Mouse (Mus musculus) small intestine, adult 2 months (tissue): ENCODE data around the gene Chst11. TPM values are rescaled to one million over a fixed set of nuclear protein-coding genes. Genes with fewer than 3 reads are reported as not detected.

Experiments
- H3K27ac ChIP-seq: fragments of 200-500 bp; 2 replicates; pipeline ENCODE4 v1.5.1; 2012; ENCODE audit warnings: low read depth, low read length, control low read depth, inconsistent platforms; ENCODE audit not compliant: insufficient read depth
- H3K27me3 ChIP-seq: fragments of 200-500 bp; 2 replicates; pipeline ENCODE4 v1.6.1; 2012; ENCODE audit warnings: mild to moderate bottlenecking, moderate library complexity, low read length, inconsistent platforms; ENCODE audit not compliant: control insufficient read depth, insufficient read depth
- H3K36me3 ChIP-seq: fragments of 200-500 bp; 2 replicates; pipeline ENCODE4 v1.6.1; 2012; ENCODE audit warnings: mild to moderate bottlenecking, low read length, control low read depth, inconsistent platforms; ENCODE audit not compliant: control insufficient read depth, insufficient read depth
- H3K4me1 ChIP-seq: fragments of 200-500 bp; 2 replicates; pipeline ENCODE4 v1.6.1; 2012; ENCODE audit warnings: low read length, inconsistent platforms, mixed read lengths; ENCODE audit not compliant: control insufficient read depth, insufficient read depth, insufficient read length
- H3K4me3 ChIP-seq: fragments of 200-500 bp; 2 replicates; pipeline ENCODE4 v1.5.1; 2012; ENCODE audit warnings: low read depth, mild to moderate bottlenecking, control low read depth, inconsistent platforms, low read length, moderate library complexity
- CTCF ChIP-seq: fragments of 200-500 bp; IDR thresholded peaks from 2 replicates; pipeline ENCODE4 v1.5.1; 2012; ENCODE audit warnings: low read depth, mild to moderate bottlenecking, control low read depth, inconsistent platforms, low read length, moderate library complexity, mixed read lengths; ENCODE audit not compliant: insufficient replicate concordance, insufficient read length; ENCODE audit errors: extremely low read depth
- POLR2A ChIP-seq: fragments of 200-500 bp; IDR thresholded peaks from 2 replicates; pipeline ENCODE4 v1.6.1; 2012; ENCODE audit warnings: low read depth, mild to moderate bottlenecking, control low read depth, inconsistent platforms, low read length, moderate library complexity
- WGBS: fragments of 180-500 bp; shearing (Covaris S2); methylation state at CpG from one replicate; pipeline ENCODE4 v1.1.7; 2018; 5-methylcytosine and 5-hydroxymethylcytosine counted together
- polyA plus RNA-seq: library from polyadenylated mRNA; depleted of rRNA; stranded (reverse); fragments of >200 nt; gene quantifications from 2 replicates; pipeline ENCODE4 v1.2.3, GENCODE M21; 2012

Gene Chst11
- polyA plus RNA-seq, 1 experiment, result 5.5 TPM

- 82% methylated on average over 6 of the region's 6 CpGs for WGBS
Measured at GRCm38 (mm10) chr10:83191982-83192381, 206.7 kb downstream of the Chst11 start.

GRCm38 (mm10) chr10:83197690-83198336 is 212.5 kb downstream of the Chst11 start:
- H3K4me1 ChIP-seq, result no peaks in the 10 kb centered on the region
- H3K4me3 ChIP-seq, result no peak overlapping the region
- TF ChIP-seq POLR2A (no peak), CTCF (peak; percentile 70; the same call in 1 of the 2 replicates)
- 58% methylated on average over 11 of the region's 11 CpGs for WGBS
- no peaks in the 10 kb centered on the region for H3K27me3 ChIP-seq
- no peaks in the 10 kb centered on the region for H3K36me3 ChIP-seq
- no peak overlapping the region for H3K27ac ChIP-seq

More at GRCm38 (mm10) chr10:83191982-83192381, 206.7 kb downstream of the Chst11 start:
- TF ChIP-seq CTCF (no peak), POLR2A (no peak)
- no peak overlapping the region for H3K27ac ChIP-seq
- no peaks in the 10 kb centered on the region for H3K36me3 ChIP-seq
- no peaks in the 10 kb centered on the region for H3K27me3 ChIP-seq
- H3K4me3 ChIP-seq, result no peak overlapping the region
- H3K4me1 ChIP-seq, result no peaks in the 10 kb centered on the region

DNA sequence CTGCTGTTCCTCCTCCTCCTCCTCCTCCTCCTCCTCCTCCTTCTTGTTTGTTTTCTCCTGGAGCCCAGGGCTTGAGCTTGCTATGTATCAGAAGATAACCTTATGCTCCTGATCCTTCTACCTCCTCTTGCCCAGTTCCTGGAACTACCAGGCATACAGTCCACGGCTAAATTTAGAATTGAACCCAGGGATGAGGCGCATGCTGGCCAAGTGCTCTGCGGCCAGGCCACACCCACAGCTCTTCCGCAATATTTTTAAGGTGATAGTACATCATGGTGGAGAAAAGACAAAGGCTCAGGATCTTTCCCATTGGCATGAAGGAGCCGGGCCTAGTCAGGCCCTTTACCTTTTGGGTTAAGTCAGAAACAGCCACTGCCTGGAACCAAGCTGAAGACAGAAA is 213.4 kb downstream of the Chst11 start:
- TF ChIP-seq POLR2A (no peak), CTCF (no peak)
- WGBS, result 58% methylated on average over 5 of the region's 5 CpGs
- no peaks in the 10 kb centered on the region for H3K4me1 ChIP-seq
- H3K27ac ChIP-seq, result no peak overlapping the region
- H3K4me3 ChIP-seq, result no peak overlapping the region
- no peaks in the 10 kb centered on the region for H3K27me3 ChIP-seq
- H3K36me3 ChIP-seq, result no peaks in the 10 kb centered on the region

DNA sequence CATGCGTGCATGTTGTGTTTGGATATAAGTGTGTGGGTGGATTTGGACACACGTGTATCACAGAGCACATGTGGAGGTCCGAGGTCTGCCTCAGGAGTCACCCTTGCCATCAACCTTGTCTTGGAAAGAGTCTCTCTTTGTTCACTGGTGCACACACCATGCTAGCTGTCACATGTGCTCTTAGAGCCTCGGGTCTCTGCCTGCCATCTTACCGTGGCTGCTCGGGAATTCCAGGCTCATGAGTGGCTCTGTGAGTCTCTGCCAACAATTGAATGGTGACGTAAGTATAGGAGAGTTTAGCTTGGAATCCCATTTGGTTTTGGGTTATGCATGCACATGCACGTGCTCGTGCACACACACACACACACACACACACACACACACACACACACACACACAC is 214.0 kb downstream of the Chst11 start:
- TF ChIP-seq POLR2A (no peak), CTCF (no peak)

GRCm38 (mm10) chr10:83201525-83201924 is 216.2 kb downstream of the Chst11 start:
- H3K4me1 ChIP-seq, result no peaks in the 10 kb centered on the region
- H3K27me3 ChIP-seq, result no peaks in the 10 kb centered on the region
- no peaks in the 10 kb centered on the region for H3K36me3 ChIP-seq
- H3K4me3 ChIP-seq, result no peak overlapping the region
- no peak overlapping the region for H3K27ac ChIP-seq
- WGBS, result 78% methylated on average over 7 of the region's 7 CpGs
- TF ChIP-seq CTCF (no peak), POLR2A (no peak)

More for the DNA sequence above, 214.0 kb downstream of the Chst11 start:
- Histone ChIP-seq H3K4me1 (no peaks in the 10 kb centered on the region), H3K4me3 (no peak overlapping the region), H3K27me3 (no peaks in the 10 kb centered on the region), H3K27ac (no peak overlapping the region), H3K36me3 (no peaks in the 10 kb centered on the region)
- WGBS, result 77% methylated on average over 9 of the region's 9 CpGs

DNA sequence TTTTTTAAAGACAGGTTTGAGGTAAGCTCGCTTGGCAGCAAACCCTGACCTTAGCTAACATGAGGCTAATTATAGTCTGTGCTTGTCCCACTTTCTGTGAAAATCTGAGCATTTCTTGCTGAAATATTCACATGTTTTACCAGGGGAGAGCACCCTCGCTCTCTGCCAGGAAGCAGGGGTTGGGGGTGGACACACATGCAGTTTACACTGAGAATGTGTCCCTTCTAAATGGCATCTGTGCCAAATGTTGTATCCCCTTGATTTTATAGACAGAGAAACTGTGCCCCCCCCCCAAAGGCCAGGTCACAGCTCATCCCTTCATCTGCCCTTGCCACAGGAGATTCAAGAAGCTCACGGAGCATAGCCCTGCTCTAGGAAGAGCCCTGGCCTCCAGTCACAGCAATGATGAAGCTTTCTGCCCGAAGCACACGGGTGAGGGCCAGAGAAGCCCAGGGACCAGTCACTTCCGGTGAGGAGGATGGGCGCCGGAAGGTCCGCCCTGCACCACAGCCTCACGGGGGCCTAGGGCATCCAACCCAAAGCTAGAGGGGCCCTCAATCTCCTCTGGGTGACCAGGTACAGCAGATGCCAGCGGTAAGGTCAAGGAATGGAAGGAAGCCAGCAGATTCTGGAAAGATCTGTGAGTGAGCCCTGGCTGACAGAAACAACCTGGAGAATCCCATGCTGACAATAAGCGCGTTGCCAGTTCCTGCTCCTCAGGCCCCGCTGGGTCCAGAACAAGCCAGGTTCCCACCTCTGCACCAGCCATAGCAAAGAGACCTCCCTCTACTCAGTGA is 217.8 kb downstream of the Chst11 start:
- no peak overlapping the region for H3K27ac ChIP-seq
- H3K27me3 ChIP-seq, result no peaks in the 10 kb centered on the region
- no peaks in the 10 kb centered on the region for H3K36me3 ChIP-seq
- H3K4me3 ChIP-seq, result no peak overlapping the region
- no peaks in the 10 kb centered on the region for H3K4me1 ChIP-seq
- 86% methylated on average over 14 of the region's 14 CpGs for WGBS
- TF ChIP-seq POLR2A, result no peak
- no peak for TF ChIP-seq CTCF

DNA sequence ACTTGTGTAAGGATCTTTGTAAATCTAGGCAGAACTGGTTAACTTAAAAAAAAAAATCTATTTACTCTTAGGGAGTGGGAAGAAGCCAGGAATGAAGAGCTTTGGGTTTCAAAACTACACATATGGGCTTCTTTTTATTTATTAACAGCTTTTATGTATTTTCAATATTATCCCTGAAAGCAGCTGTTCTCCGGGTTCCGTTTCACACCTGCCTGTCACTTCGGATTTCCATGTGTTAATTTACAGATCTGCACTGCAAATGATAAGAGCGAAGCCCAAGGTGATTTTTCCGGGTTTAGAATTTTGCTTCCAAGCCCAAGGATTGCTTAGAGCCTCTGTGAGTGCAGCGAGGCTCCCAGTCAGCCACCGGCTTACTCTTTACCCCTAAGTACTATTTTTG is 223.1 kb downstream of the Chst11 start:
- Histone ChIP-seq H3K4me3 (no peak overlapping the region), H3K27me3 (no peaks in the 10 kb centered on the region), H3K36me3 (no peaks in the 10 kb centered on the region), H3K4me1 (no peaks in the 10 kb centered on the region), H3K27ac (no peak overlapping the region)
- 61% methylated on average over 7 of the region's 7 CpGs for WGBS
- TF ChIP-seq POLR2A (no peak), CTCF (no peak)
